Mouse (Mus musculus) activated CD4-positive, CD25-positive, alpha-beta regulatory T cell, adult 4 months (primary cell): ENCODE results near the gene Snx32. TPM values are rescaled to one million over a fixed set of nuclear protein-coding genes. Genes with fewer than 3 reads are reported as not detected.
"Not testable (repeated sequence)": the region's sequence is repeated elsewhere in the genome, so short reads cannot be mapped to it uniquely, and the experiment has no call there.

Experiments
- ATAC-seq: one replicate; pipeline ENCODE4 v1.8.0; 2017
- polyA plus RNA-seq, 2 experiments: library from polyadenylated mRNA; unstranded; fragments of 100-300 nt; shearing (Covaris generic); gene quantifications; one replicate each; pipeline ENCODE4 v1.2.1; 2017

Snx32 gene
- polyA plus RNA-seq, 2 experiments from 2014 or later = 16.3 to 18.4 TPM

- no peak for ATAC-seq
These were observed 2.0 kb upstream of the Snx32 start for GRCm38 (mm10) chr19:5512091-5513004.

GRCm38 (mm10) chr19:5511074-5511632 is 815 bp upstream of the Snx32 start:
- ATAC-seq = no peak

- no peak for ATAC-seq
These were observed 6.7 kb downstream of the Snx32 start, which contains the start of gene 1700020D05Rik for GRCm38 (mm10) chr19:5503687-5504086. 1700020D05Rik (minus strand) TSS chr19:5503787.

DNA sequence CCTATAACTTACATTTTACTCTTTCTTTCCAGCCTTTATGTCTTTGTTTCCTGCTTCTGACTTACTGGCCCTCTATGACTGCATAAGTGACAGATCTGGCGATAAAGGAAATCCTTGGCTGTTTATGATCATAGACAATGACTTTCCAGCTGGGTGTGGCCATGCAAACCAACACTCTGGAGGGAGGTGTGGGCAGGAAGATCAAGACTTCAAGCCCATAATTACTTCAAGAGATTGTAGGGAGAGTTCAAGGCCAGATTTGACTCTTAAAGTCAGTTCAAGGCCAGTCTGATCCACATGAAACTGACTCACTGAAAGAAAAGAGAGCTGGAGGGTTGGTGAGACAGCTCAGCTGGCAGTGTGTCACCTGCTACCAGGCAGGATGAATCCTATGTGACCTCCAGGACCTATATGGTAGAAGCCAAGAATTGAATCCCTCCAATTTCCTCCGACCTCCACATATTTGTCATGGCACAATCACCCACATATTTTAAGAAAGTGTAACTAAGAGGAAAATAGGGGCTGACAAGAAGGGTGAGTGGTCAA is 9.9 kb downstream of the Snx32 start:
- ATAC-seq = no peak

- ATAC-seq = no peak
These were observed 14.3 kb downstream of the Snx32 start for GRCm38 (mm10) chr19:5496052-5496370.

GRCm38 (mm10) chr19:5495353-5496051 is 14.8 kb downstream of the Snx32 start:
- ATAC-seq = no peak

- no peak for ATAC-seq
These were observed 16.0 kb downstream of the Snx32 start for GRCm38 (mm10) chr19:5494314-5494713.

GRCm38 (mm10) chr19:5493301-5493721 is 17.0 kb downstream of the Snx32 start:
- ATAC-seq = not testable (repeated sequence)

GRCm38 (mm10) chr19:5492641-5493040 is 17.7 kb downstream of the Snx32 start:
- no peak for ATAC-seq

DNA sequence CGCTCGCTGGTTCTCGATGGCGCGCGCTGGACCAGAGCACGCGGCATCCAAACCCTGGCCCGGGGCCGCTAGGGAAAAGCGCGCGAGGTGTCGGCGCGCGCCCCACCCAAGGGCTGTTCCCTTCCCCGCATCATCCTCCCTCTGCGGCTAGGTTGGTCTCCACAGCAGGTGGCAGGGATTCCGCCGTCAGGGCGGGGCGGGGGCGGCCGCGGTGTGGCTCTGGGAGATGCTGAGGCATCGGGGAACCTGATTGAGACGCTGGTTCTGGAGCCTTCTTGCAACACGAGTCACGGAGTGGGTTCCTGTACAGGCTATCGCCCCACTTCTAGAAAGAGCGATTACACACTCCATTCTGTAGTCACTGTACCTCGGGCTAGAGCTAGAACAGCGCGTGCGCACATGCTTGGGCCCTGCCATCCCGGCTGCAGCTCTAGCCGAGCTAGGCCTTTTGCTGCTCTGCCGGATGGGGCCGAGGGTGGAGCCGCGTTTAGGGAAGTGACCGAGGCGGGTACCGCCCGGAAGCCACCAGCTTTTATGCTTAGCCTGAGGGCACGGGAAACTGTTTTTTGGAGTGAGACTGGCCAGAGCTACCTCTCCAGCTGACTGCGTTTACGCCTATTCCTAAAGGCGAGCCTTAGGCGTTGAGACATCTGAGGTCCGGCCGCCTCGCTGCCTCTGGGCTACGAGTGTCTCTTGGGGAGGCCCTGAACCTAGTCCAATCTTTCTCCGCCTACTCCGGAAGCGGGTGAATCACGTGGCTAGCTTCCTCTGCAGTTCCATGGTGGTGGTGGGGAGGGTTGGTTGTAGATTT is 19.2 kb downstream of the Snx32 start:
- ATAC-seq = peak; percentile 38

DNA sequence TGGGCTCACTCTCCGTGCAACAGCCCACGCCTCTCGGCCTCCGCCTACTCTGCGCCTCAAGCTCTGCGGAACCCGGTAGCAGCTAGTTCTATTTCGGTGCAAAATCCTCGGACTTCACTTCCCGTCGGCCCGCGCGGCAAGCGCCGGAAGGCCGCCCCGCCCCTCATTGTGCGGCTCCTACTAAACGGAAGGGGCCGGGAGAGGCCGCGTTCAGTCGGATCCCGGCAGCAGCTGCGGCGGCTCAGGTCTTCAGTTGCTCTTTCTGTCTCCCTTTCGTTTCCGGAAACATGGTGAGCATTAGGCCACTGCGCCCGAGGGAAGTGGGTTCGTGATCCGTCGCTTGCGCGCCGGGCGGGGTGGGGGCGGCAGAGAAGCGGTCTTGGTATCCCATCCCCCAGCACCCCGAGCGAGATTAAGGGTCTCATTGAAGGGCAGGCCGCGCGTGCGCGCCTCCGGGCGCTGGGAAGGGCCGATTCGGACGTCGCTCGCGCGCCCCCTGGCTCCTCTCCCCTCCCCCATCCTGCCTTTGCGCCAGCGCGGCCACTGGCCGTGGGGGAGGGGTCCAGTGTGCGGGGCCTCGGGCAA is 19.9 kb downstream of the Snx32 start, which contains the start of gene Cfl1:
Gene Cfl1 (plus strand): TSS at position 143 of the 585 bp plus-strand sequence.
- peak; percentile 41 for ATAC-seq

DNA sequence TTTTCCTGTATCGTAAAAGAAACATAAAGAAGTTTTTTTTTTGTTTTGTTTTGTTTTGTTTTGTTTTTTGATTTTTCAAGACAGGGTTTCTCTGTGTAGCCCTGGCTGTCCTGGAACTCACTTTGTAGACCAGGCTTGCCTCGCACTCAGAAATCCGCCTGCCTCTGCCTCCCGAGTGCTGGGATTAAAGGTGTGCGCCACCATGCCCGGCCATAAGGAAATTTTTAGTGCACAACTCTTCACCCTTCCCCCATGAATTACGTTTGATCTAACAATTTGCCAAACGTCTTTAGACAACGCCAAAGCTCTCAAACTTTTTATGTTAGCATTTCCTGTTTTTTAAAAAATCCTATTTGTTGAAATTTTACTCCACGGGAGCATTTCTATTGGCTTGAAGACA is 20.6 kb downstream of the Snx32 start:
- ATAC-seq = not testable (repeated sequence)

GRCm38 (mm10) chr19:5488878-5489571 is 21.3 kb downstream of the Snx32 start:
- peak; percentile 65 for ATAC-seq

- peak; percentile 34 for ATAC-seq
These were observed 22.4 kb downstream of the Snx32 start, which contains the start of gene Mus81 for GRCm38 (mm10) chr19:5487768-5488550. Mus81 (minus strand) TSS chr19:5488402.

DNA sequence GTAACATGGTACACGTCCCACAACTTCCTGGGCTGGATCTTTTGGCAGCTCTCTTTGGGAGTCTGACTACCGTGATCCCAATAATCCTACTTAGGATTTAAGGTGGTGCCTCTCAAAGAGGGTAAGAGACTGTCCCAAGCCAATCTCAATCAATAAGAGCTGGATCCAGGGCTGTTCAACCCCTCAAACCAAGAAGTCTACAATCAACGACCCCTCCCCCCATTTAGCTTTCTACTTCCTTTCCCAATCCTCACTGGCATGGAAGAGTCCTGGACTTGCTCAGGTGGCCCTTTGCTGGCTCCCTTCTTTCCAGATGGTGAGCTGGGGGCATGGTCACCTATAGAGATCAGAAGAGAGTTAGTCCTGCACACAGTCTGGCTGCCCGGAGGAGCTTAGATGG is 23.6 kb downstream of the Snx32 start:
- no peak for ATAC-seq

GRCm38 (mm10) chr19:5486286-5486685 is 24.1 kb downstream of the Snx32 start:
- ATAC-seq = no peak

DNA sequence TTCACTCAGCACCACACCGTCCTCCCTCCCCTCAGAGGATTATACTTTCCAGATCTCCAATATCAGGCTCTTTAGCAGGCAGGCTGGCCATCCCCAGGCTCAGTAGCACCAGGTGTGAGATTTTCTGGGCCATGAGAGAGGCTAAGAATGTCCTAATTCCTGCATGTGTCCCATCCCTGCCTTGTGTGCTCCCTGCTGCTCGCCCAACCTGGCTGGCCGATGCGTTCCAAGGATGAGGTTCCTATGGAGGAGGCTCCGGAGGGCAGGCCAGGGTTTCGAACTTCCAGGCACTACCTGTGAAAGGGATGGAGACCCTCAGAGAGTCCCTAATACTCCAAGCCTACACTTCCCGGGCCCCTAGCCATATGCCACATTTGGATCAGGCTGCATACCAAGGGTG is 24.5 kb downstream of the Snx32 start:
- ATAC-seq = no peak

- no peak for ATAC-seq
These were observed 25.0 kb downstream of the Snx32 start for GRCm38 (mm10) chr19:5485371-5485770.

DNA sequence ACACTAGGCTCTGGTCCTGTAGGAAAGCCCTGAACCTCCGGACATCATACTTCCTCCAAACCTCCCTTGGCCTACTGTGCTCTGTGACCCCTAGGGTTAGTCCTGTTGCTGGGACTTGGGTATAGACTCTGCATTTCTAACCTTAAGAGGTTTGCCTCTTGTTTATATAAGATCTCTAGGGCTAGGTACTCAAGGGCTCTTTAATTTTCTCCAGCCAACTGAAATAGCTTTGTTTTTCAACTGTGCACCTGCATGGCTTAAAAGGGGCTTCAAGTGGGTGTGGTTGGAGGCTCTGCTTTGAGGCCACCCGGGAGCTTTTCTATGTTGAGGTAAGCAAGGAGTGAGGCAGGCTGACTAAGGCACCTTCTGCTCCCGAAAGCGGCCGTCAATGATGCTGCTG is 25.8 kb downstream of the Snx32 start:
- no peak for ATAC-seq
